Mouse (Mus musculus): ENCODE data around the gene Tmx1. TPM values are rescaled to one million over a fixed set of nuclear protein-coding genes. Genes with fewer than 3 reads are reported as not detected.

Tmx1 gene
- polyA plus RNA-seq, 1 experiment from 2014 or later, result 114 TPM

- peaks cover 6% of the 10 kb centered on the region for H3K36me3 ChIP-seq
- H3K9me3 ChIP-seq, result no peaks in the 10 kb centered on the region
- H3K27me3 ChIP-seq (ENCODE audit: insufficient read depth, poor library complexity, severe bottlenecking), result no peaks in the 10 kb centered on the region
- no peak for DNase-seq (ENCODE audit: low spot score)
- no peak overlapping the region for H3K4me3 ChIP-seq
- 92% methylated on average over 3 of the region's 3 CpGs for WGBS
- H3K4me1 ChIP-seq (replicated peaks), result peaks cover 24% of the 10 kb centered on the region
- H3K27ac ChIP-seq, result no peak overlapping the region
Measured at GRCm38 (mm10) chr12:70451533-70451932, 1.4 kb upstream of the Tmx1 start.

- 90% methylated on average over 2 of the region's 2 CpGs for WGBS
- DNase-seq (ENCODE audit: low spot score), result no peak
- Histone ChIP-seq H3K27me3 (ENCODE audit: insufficient read depth, poor library complexity, severe bottlenecking) (no peaks in the 10 kb centered on the region), H3K4me1 (replicated peaks) (peaks cover 24% of the 10 kb centered on the region), H3K36me3 (peaks cover 12% of the 10 kb centered on the region), H3K27ac (peak overlapping the region; percentile 95), H3K9me3 (no peaks in the 10 kb centered on the region), H3K4me3 (peak overlapping the region; percentile 72)
Measured at GRCm38 (mm10) chr12:70452143-70452542, 752 bp upstream of the Tmx1 start.

- WGBS, result 94% methylated on average over 8 of the region's 8 CpGs
- Histone ChIP-seq H3K9me3 (0 out of 2 replicates have a peak, but pooled peaks cover 2% of the 10 kb centered on the region), H3K27ac (no peak overlapping the region), H3K4me1 (replicated peaks) (peaks cover 24% of the 10 kb centered on the region), H3K27me3 (ENCODE audit: insufficient read depth, poor library complexity, severe bottlenecking) (no peaks in the 10 kb centered on the region), H3K36me3 (peaks cover 43% of the 10 kb centered on the region), H3K4me3 (peak overlapping the region; percentile 72; the same call in 1 of the 2 replicates)
- no peak for DNase-seq (ENCODE audit: low spot score)
Measured at GRCm38 (mm10) chr12:70455226-70455625, 2.3 kb downstream of the Tmx1 start.

- WGBS, result 91% methylated on average over 1 of the region's 1 CpGs
- H3K9me3 ChIP-seq, result 0 out of 2 replicates have a peak, but pooled peaks cover 5% of the 10 kb centered on the region
- no peak overlapping the region for H3K27ac ChIP-seq
- peaks cover 7% of the 10 kb centered on the region for H3K4me1 ChIP-seq (replicated peaks)
- DNase-seq (ENCODE audit: low spot score), result no peak
- no peak overlapping the region for H3K4me3 ChIP-seq
- H3K27me3 ChIP-seq (ENCODE audit: insufficient read depth, poor library complexity, severe bottlenecking), result no peaks in the 10 kb centered on the region
- peaks cover 86% of the 10 kb centered on the region for H3K36me3 ChIP-seq
Measured at GRCm38 (mm10) chr12:70459546-70459945, 6.7 kb downstream of the Tmx1 start.

- H3K4me1 ChIP-seq (replicated peaks), result no peaks in the 10 kb centered on the region
- no peak for DNase-seq (ENCODE audit: low spot score)
- WGBS, result 88% methylated on average over 4 of the region's 4 CpGs
- no peaks in the 10 kb centered on the region for H3K27me3 ChIP-seq (ENCODE audit: insufficient read depth, poor library complexity, severe bottlenecking)
- H3K36me3 ChIP-seq, result peaks cover 99% of the 10 kb centered on the region
- H3K27ac ChIP-seq, result no peak overlapping the region
- no peak overlapping the region for H3K4me3 ChIP-seq
- 0 out of 2 replicates have a peak, but pooled peaks cover 5% of the 10 kb centered on the region for H3K9me3 ChIP-seq
Measured at GRCm38 (mm10) chr12:70464016-70464415, 11.1 kb downstream of the Tmx1 start.

GRCm38 (mm10) chr12:70475336-70475735 is 22.4 kb downstream of the Tmx1 start:
- DNase-seq (ENCODE audit: low spot score), result no peak
- no peak overlapping the region for H3K4me3 ChIP-seq
- no peaks in the 10 kb centered on the region for H3K9me3 ChIP-seq
- H3K4me1 ChIP-seq (replicated peaks), result 0 out of 2 replicates have a peak, but pooled peaks cover 3% of the 10 kb centered on the region
- no peak overlapping the region for H3K27ac ChIP-seq
- WGBS, result 89% methylated on average over 3 of the region's 3 CpGs
- H3K36me3 ChIP-seq, result no peaks in the 10 kb centered on the region
- no peaks in the 10 kb centered on the region for H3K27me3 ChIP-seq (ENCODE audit: insufficient read depth, poor library complexity, severe bottlenecking)

- Histone ChIP-seq H3K27me3 (ENCODE audit: insufficient read depth, poor library complexity, severe bottlenecking) (no peaks in the 10 kb centered on the region), H3K9me3 (no peaks in the 10 kb centered on the region), H3K36me3 (no peaks in the 10 kb centered on the region), H3K4me3 (no peak overlapping the region), H3K27ac (no peak overlapping the region), H3K4me1 (replicated peaks) (no peaks in the 10 kb centered on the region)
- 80% methylated on average over 16 of the region's 16 CpGs for WGBS
- no peak for DNase-seq (ENCODE audit: low spot score)
Measured at GRCm38 (mm10) chr12:70476884-70477576, 24.1 kb downstream of the Tmx1 start.

GRCm38 (mm10) chr12:70477593-70478287 is 24.8 kb downstream of the Tmx1 start:
- H3K27me3 ChIP-seq (ENCODE audit: insufficient read depth, poor library complexity, severe bottlenecking), result no peaks in the 10 kb centered on the region
- no peaks in the 10 kb centered on the region for H3K9me3 ChIP-seq
- 78% methylated on average over 16 of the region's 16 CpGs for WGBS
- H3K4me1 ChIP-seq (replicated peaks), result no peaks in the 10 kb centered on the region
- no peak overlapping the region for H3K27ac ChIP-seq
- no peak overlapping the region for H3K4me3 ChIP-seq
- DNase-seq (ENCODE audit: low spot score), result peak; percentile 36
- no peaks in the 10 kb centered on the region for H3K36me3 ChIP-seq

GRCm38 (mm10) chr12:70485956-70486355 is 33.1 kb downstream of the Tmx1 start:
- no peaks in the 10 kb centered on the region for H3K36me3 ChIP-seq
- H3K9me3 ChIP-seq, result no peaks in the 10 kb centered on the region
- no peak for DNase-seq (ENCODE audit: low spot score)
- no peak overlapping the region for H3K27ac ChIP-seq
- H3K27me3 ChIP-seq (ENCODE audit: insufficient read depth, poor library complexity, severe bottlenecking), result no peaks in the 10 kb centered on the region
- H3K4me1 ChIP-seq (replicated peaks), result no peaks in the 10 kb centered on the region
- no peak overlapping the region for H3K4me3 ChIP-seq
- WGBS, result 88% methylated on average over 7 of the region's 7 CpGs

GRCm38 (mm10) chr12:70486716-70487480 is 34.0 kb downstream of the Tmx1 start:
- 84% methylated on average over 6 of the region's 6 CpGs for WGBS
- H3K27me3 ChIP-seq (ENCODE audit: insufficient read depth, poor library complexity, severe bottlenecking), result no peaks in the 10 kb centered on the region
- no peak for DNase-seq (ENCODE audit: low spot score)
- H3K27ac ChIP-seq, result no peak overlapping the region
- no peaks in the 10 kb centered on the region for H3K4me1 ChIP-seq (replicated peaks)
- H3K4me3 ChIP-seq, result no peak overlapping the region
- no peaks in the 10 kb centered on the region for H3K36me3 ChIP-seq
- no peaks in the 10 kb centered on the region for H3K9me3 ChIP-seq

- Histone ChIP-seq H3K27ac (no peak overlapping the region), H3K9me3 (no peaks in the 10 kb centered on the region)
- WGBS, result 92% methylated on average over 10 of the region's 10 CpGs
Measured at GRCm38 (mm10) chr12:70492441-70492840, 39.5 kb downstream of the Tmx1 start.

GRCm38 (mm10) chr12:70494494-70495281 is 41.8 kb downstream of the Tmx1 start:
- no peak overlapping the region for H3K4me3 ChIP-seq
- DNase-seq (ENCODE audit: low spot score), result peak; percentile 45
- no peak overlapping the region for H3K27ac ChIP-seq
- WGBS, result 63% methylated on average over 10 of the region's 10 CpGs
- no peaks in the 10 kb centered on the region for H3K36me3 ChIP-seq
- H3K9me3 ChIP-seq, result no peaks in the 10 kb centered on the region
- H3K4me1 ChIP-seq (replicated peaks), result peaks cover 14% of the 10 kb centered on the region
- no peaks in the 10 kb centered on the region for H3K27me3 ChIP-seq (ENCODE audit: insufficient read depth, poor library complexity, severe bottlenecking)

More at GRCm38 (mm10) chr12:70492441-70492840, 39.5 kb downstream of the Tmx1 start:
- H3K4me1 ChIP-seq (replicated peaks), result peaks cover 11% of the 10 kb centered on the region
- no peak overlapping the region for H3K4me3 ChIP-seq
- no peaks in the 10 kb centered on the region for H3K36me3 ChIP-seq
- no peaks in the 10 kb centered on the region for H3K27me3 ChIP-seq (ENCODE audit: insufficient read depth, poor library complexity, severe bottlenecking)
- DNase-seq (ENCODE audit: low spot score), result no peak

All from hindbrain, embryonic 10.5 days (tissue).